Mouse (Mus musculus): ENCODE results near the gene Cul9. TPM values are rescaled to one million over a fixed set of nuclear protein-coding genes. Genes with fewer than 3 reads are reported as not detected.
A peak's percentile ranks its signal among the peaks of the same experiment; 100 is the strongest.

Cul9 gene
- 3.5 and 3.7 TPM in 2 replicates for polyA plus RNA-seq (2016; fragmentation: Nextera tagmentation; extraction: Ambion mirVana)

- H3K9me3 ChIP-seq, result no peaks in the 10 kb centered on the region
- WGBS, result 1% methylated on average over 49 of the region's 49 CpGs
- peak within 1 kb of the TSS; percentile 77 for H3K27ac ChIP-seq
- peaks cover 35% of the 10 kb centered on the region for H3K4me1 ChIP-seq
- H3K4me3 ChIP-seq, result peak within 1 kb of the TSS; percentile 66
- peak; percentile 56 for DNase-seq (ENCODE audit: extremely low spot score, low spot score)
- peaks cover 37% of the 10 kb centered on the region for H3K36me3 ChIP-seq (replicated peaks)
- peaks cover 55% of the 10 kb centered on the region for H3K27me3 ChIP-seq (ENCODE audit: poor library complexity, severe bottlenecking)
These were observed at the start of gene Cul9 for GRCm38 (mm10) chr17:46545813-46546564. Gene Cul9 (minus strand): TSS chr17:46546388.

- no peaks in the 10 kb centered on the region for H3K27me3 ChIP-seq (ENCODE audit: poor library complexity, severe bottlenecking)
- H3K27ac ChIP-seq, result peak overlapping the region; percentile 71
- H3K36me3 ChIP-seq (replicated peaks), result peaks cover 42% of the 10 kb centered on the region
- DNase-seq (ENCODE audit: extremely low spot score, low spot score), result no peak
- H3K4me1 ChIP-seq, result peaks cover 21% of the 10 kb centered on the region
- no peak overlapping the region for H3K4me3 ChIP-seq
- H3K9me3 ChIP-seq, result no peaks in the 10 kb centered on the region
- WGBS, result 87% methylated on average over 6 of the region's 6 CpGs
These were observed 49.1 kb upstream of the Cul9 start for GRCm38 (mm10) chr17:46595336-46595735.

GRCm38 (mm10) chr17:46594606-46595005 is 48.4 kb upstream of the Cul9 start:
- Histone ChIP-seq H3K4me1 (peaks cover 21% of the 10 kb centered on the region), H3K4me3 (peak overlapping the region; percentile 22), H3K27ac (peak overlapping the region; percentile 71), H3K27me3 (ENCODE audit: poor library complexity, severe bottlenecking) (no peaks in the 10 kb centered on the region), H3K36me3 (replicated peaks) (peaks cover 50% of the 10 kb centered on the region), H3K9me3 (no peaks in the 10 kb centered on the region)
- DNase-seq (ENCODE audit: extremely low spot score, low spot score), result no peak
- 54% methylated on average over 9 of the region's 9 CpGs for WGBS

GRCm38 (mm10) chr17:46593124-46593523 is 46.9 kb upstream of the Cul9 start:
- Histone ChIP-seq H3K4me1 (peaks cover 17% of the 10 kb centered on the region), H3K36me3 (replicated peaks) (peaks cover 59% of the 10 kb centered on the region), H3K27me3 (ENCODE audit: poor library complexity, severe bottlenecking) (no peaks in the 10 kb centered on the region), H3K4me3 (no peak overlapping the region), H3K27ac (no peak overlapping the region), H3K9me3 (no peaks in the 10 kb centered on the region)
- no peak for DNase-seq (ENCODE audit: extremely low spot score, low spot score)
- WGBS, result 92% methylated on average over 4 of the region's 4 CpGs

GRCm38 (mm10) chr17:46591406-46591805 is 45.2 kb upstream of the Cul9 start:
- H3K27ac ChIP-seq, result no peak overlapping the region
- no peak for DNase-seq (ENCODE audit: extremely low spot score, low spot score)
- WGBS, result 91% methylated on average over 19 of the region's 19 CpGs
- peaks cover 59% of the 10 kb centered on the region for H3K36me3 ChIP-seq (replicated peaks)
- no peak overlapping the region for H3K4me3 ChIP-seq
- no peaks in the 10 kb centered on the region for H3K9me3 ChIP-seq
- no peaks in the 10 kb centered on the region for H3K27me3 ChIP-seq (ENCODE audit: poor library complexity, severe bottlenecking)
- peaks cover 17% of the 10 kb centered on the region for H3K4me1 ChIP-seq

- no peaks in the 10 kb centered on the region for H3K9me3 ChIP-seq
- DNase-seq (ENCODE audit: extremely low spot score, low spot score), result no peak
- peaks cover 15% of the 10 kb centered on the region for H3K4me1 ChIP-seq
- no peaks in the 10 kb centered on the region for H3K27me3 ChIP-seq (ENCODE audit: poor library complexity, severe bottlenecking)
- no peak overlapping the region for H3K27ac ChIP-seq
- H3K36me3 ChIP-seq (replicated peaks), result peaks cover 67% of the 10 kb centered on the region
- H3K4me3 ChIP-seq, result no peak overlapping the region; the same call in 1 of the 2 replicates
- 90% methylated on average over 7 of the region's 7 CpGs for WGBS
These were observed 44.3 kb upstream of the Cul9 start for GRCm38 (mm10) chr17:46590439-46590838.

- 95% methylated on average over 16 of the region's 16 CpGs for WGBS
- DNase-seq (ENCODE audit: extremely low spot score, low spot score), result no peak
These were observed 43.6 kb upstream of the Cul9 start for GRCm38 (mm10) chr17:46589635-46590314.

GRCm38 (mm10) chr17:46588913-46589312 is 42.7 kb upstream of the Cul9 start:
- H3K27ac ChIP-seq, result no peak overlapping the region
- no peaks in the 10 kb centered on the region for H3K9me3 ChIP-seq
- no peak overlapping the region for H3K4me3 ChIP-seq
- H3K27me3 ChIP-seq (ENCODE audit: poor library complexity, severe bottlenecking), result no peaks in the 10 kb centered on the region
- peaks cover 78% of the 10 kb centered on the region for H3K36me3 ChIP-seq (replicated peaks)
- no peak for DNase-seq (ENCODE audit: extremely low spot score, low spot score)
- H3K4me1 ChIP-seq, result 0 out of 2 replicates have a peak, but pooled peaks cover 3% of the 10 kb centered on the region
- WGBS, result 91% methylated on average over 6 of the region's 6 CpGs

More at GRCm38 (mm10) chr17:46589635-46590314, 43.6 kb upstream of the Cul9 start:
- Histone ChIP-seq H3K27ac (no peak overlapping the region), H3K36me3 (replicated peaks) (peaks cover 74% of the 10 kb centered on the region), H3K9me3 (no peaks in the 10 kb centered on the region), H3K4me1 (peaks cover 8% of the 10 kb centered on the region), H3K27me3 (ENCODE audit: poor library complexity, severe bottlenecking) (no peaks in the 10 kb centered on the region), H3K4me3 (no peak overlapping the region)

- Histone ChIP-seq H3K36me3 (replicated peaks) (peaks cover 78% of the 10 kb centered on the region), H3K4me3 (no peak overlapping the region), H3K9me3 (no peaks in the 10 kb centered on the region), H3K27ac (no peak overlapping the region), H3K27me3 (ENCODE audit: poor library complexity, severe bottlenecking) (no peaks in the 10 kb centered on the region), H3K4me1 (no peaks in the 10 kb centered on the region)
- DNase-seq (ENCODE audit: extremely low spot score, low spot score), result no peak
- WGBS, result 87% methylated on average over 9 of the region's 9 CpGs
These were observed 42.0 kb upstream of the Cul9 start for GRCm38 (mm10) chr17:46588173-46588572.

GRCm38 (mm10) chr17:46586327-46586726 is 40.1 kb upstream of the Cul9 start:
- Histone ChIP-seq H3K27me3 (ENCODE audit: poor library complexity, severe bottlenecking) (no peaks in the 10 kb centered on the region), H3K36me3 (replicated peaks) (peaks cover 84% of the 10 kb centered on the region), H3K4me1 (no peaks in the 10 kb centered on the region), H3K4me3 (no peak overlapping the region), H3K27ac (no peak overlapping the region), H3K9me3 (no peaks in the 10 kb centered on the region)
- no peak for DNase-seq (ENCODE audit: extremely low spot score, low spot score)
- 94% methylated on average over 8 of the region's 8 CpGs for WGBS

- Histone ChIP-seq H3K36me3 (replicated peaks) (peaks cover 88% of the 10 kb centered on the region), H3K27ac (no peak overlapping the region), H3K4me3 (no peak overlapping the region), H3K9me3 (peaks cover 8% of the 10 kb centered on the region; the same call in 1 of the 2 replicates), H3K4me1 (no peaks in the 10 kb centered on the region), H3K27me3 (ENCODE audit: poor library complexity, severe bottlenecking) (no peaks in the 10 kb centered on the region)
- DNase-seq (ENCODE audit: extremely low spot score, low spot score), result no peak
- 87% methylated on average over 5 of the region's 5 CpGs for WGBS
These were observed 32.5 kb upstream of the Cul9 start for GRCm38 (mm10) chr17:46578650-46579049.

GRCm38 (mm10) chr17:46576070-46576469 is 29.9 kb upstream of the Cul9 start:
- 89% methylated on average over 13 of the region's 13 CpGs for WGBS
- no peaks in the 10 kb centered on the region for H3K27me3 ChIP-seq (ENCODE audit: poor library complexity, severe bottlenecking)
- H3K4me1 ChIP-seq, result no peaks in the 10 kb centered on the region
- no peak overlapping the region for H3K4me3 ChIP-seq
- peaks cover 93% of the 10 kb centered on the region for H3K36me3 ChIP-seq (replicated peaks)
- H3K9me3 ChIP-seq, result peaks cover 8% of the 10 kb centered on the region; the same call in 1 of the 2 replicates
- H3K27ac ChIP-seq, result no peak overlapping the region
- no peak for DNase-seq (ENCODE audit: extremely low spot score, low spot score)

GRCm38 (mm10) chr17:46574535-46574934 is 28.3 kb upstream of the Cul9 start:
- H3K9me3 ChIP-seq, result no peaks in the 10 kb centered on the region
- H3K27me3 ChIP-seq (ENCODE audit: poor library complexity, severe bottlenecking), result no peaks in the 10 kb centered on the region
- no peak overlapping the region for H3K27ac ChIP-seq
- 93% methylated on average over 7 of the region's 7 CpGs for WGBS
- no peaks in the 10 kb centered on the region for H3K4me1 ChIP-seq
- H3K36me3 ChIP-seq (replicated peaks), result peaks cover 93% of the 10 kb centered on the region
- H3K4me3 ChIP-seq, result no peak overlapping the region
- no peak for DNase-seq (ENCODE audit: extremely low spot score, low spot score)

Data from forebrain, embryonic 10.5 days (tissue).